Mouse (Mus musculus): ENCODE measurements around the gene Tmem184a. TPM values are rescaled to one million over a fixed set of nuclear protein-coding genes. Genes with fewer than 3 reads are reported as not detected.

Tmem184a gene
- polyA plus RNA-seq, 2 experiments from 2014 or later, result 0.24 TPM; not detected in 1

GRCm38 (mm10) chr5:139812398-139813125 is 7.2 kb downstream of the Tmem184a start:
- no peak for ATAC-seq

- ATAC-seq, result no peak
These were observed 7.9 kb downstream of the Tmem184a start for GRCm38 (mm10) chr5:139811677-139812397.

- no peak for ATAC-seq
These were observed 10.3 kb downstream of the Tmem184a start for GRCm38 (mm10) chr5:139809397-139809796.

GRCm38 (mm10) chr5:139805924-139806323 is 13.8 kb downstream of the Tmem184a start:
- no peak for ATAC-seq

- ATAC-seq, result no peak
These were observed 15.1 kb downstream of the Tmem184a start for GRCm38 (mm10) chr5:139804573-139805111.

GRCm38 (mm10) chr5:139804107-139804551 is 15.6 kb downstream of the Tmem184a start:
- no peak for ATAC-seq

- ATAC-seq, result no peak
These were observed 16.1 kb downstream of the Tmem184a start for GRCm38 (mm10) chr5:139803601-139804102.

GRCm38 (mm10) chr5:139803165-139803564 is 16.6 kb downstream of the Tmem184a start:
- no peak for ATAC-seq

GRCm38 (mm10) chr5:139801880-139802279 is 17.8 kb downstream of the Tmem184a start:
- ATAC-seq, result no peak

- ATAC-seq, result no peak
These were observed 18.5 kb downstream of the Tmem184a start for GRCm38 (mm10) chr5:139801231-139801630.

- ATAC-seq, result no peak
These were observed 19.7 kb downstream of the Tmem184a start for GRCm38 (mm10) chr5:139799801-139800590.

GRCm38 (mm10) chr5:139799041-139799440 is 20.7 kb downstream of the Tmem184a start:
- ATAC-seq, result no peak

- no peak for ATAC-seq
These were observed 21.4 kb downstream of the Tmem184a start for GRCm38 (mm10) chr5:139798168-139798900.

- no peak for ATAC-seq
These were observed 22.1 kb downstream of the Tmem184a start for GRCm38 (mm10) chr5:139797473-139798167.

- ATAC-seq, result no peak
These were observed 22.8 kb downstream of the Tmem184a start for GRCm38 (mm10) chr5:139796900-139797299.

- no peak for ATAC-seq
These were observed 23.6 kb downstream of the Tmem184a start for GRCm38 (mm10) chr5:139796001-139796620.

- ATAC-seq, result no peak
These were observed 24.8 kb downstream of the Tmem184a start for GRCm38 (mm10) chr5:139794938-139795337.

- ATAC-seq, result no peak
These were observed 25.6 kb downstream of the Tmem184a start for GRCm38 (mm10) chr5:139794137-139794536.

- no peak for ATAC-seq
These were observed 26.2 kb downstream of the Tmem184a start for GRCm38 (mm10) chr5:139793338-139794089.

GRCm38 (mm10) chr5:139792966-139793337 is 26.8 kb downstream of the Tmem184a start:
- no peak for ATAC-seq

Data from activated CD4-positive, CD25-positive, alpha-beta regulatory T cell, adult 4 months (primary cell).